Mouse (Mus musculus) liver (tissue): Measurements from ENCODE around the gene Map2.

ENCODE experiments used
- DNase-seq: peaks from one replicate; pipeline ENCODE4 v3.0.0-alpha.2; 2020; ENCODE audit warnings: mixed read lengths

Map2 gene

GRCm38 (mm10) chr1:66175041-66175665 is at the start of gene Map2:
Gene Map2 (plus strand): TSS chr1:66175273.
- DNase-seq: peak; percentile 68

GRCm38 (mm10) chr1:66133014-66133413 is 42.1 kb upstream of the Map2 start:
- no peak for DNase-seq

GRCm38 (mm10) chr1:66135324-66135723 is 39.7 kb upstream of the Map2 start:
- DNase-seq: no peak

GRCm38 (mm10) chr1:66140686-66141085 is 34.4 kb upstream of the Map2 start:
- no peak for DNase-seq

- no peak for DNase-seq
These were observed 29.9 kb upstream of the Map2 start for GRCm38 (mm10) chr1:66145180-66145579.

- no peak for DNase-seq
These were observed 26.1 kb upstream of the Map2 start for GRCm38 (mm10) chr1:66148825-66149514.

GRCm38 (mm10) chr1:66150806-66151205 is 24.3 kb upstream of the Map2 start:
- DNase-seq: no peak

- DNase-seq: no peak
These were observed 17.9 kb upstream of the Map2 start for GRCm38 (mm10) chr1:66157135-66157534.

- no peak for DNase-seq
These were observed 17.5 kb upstream of the Map2 start for GRCm38 (mm10) chr1:66157589-66157988.

- DNase-seq: no peak
These were observed 10.4 kb upstream of the Map2 start for GRCm38 (mm10) chr1:66164648-66165047.

GRCm38 (mm10) chr1:66168722-66169121 is 6.4 kb upstream of the Map2 start:
- DNase-seq: no peak

- no peak for DNase-seq
These were observed 2.9 kb upstream of the Map2 start for GRCm38 (mm10) chr1:66172127-66172526.

- no peak for DNase-seq
These were observed 1.4 kb upstream of the Map2 start for GRCm38 (mm10) chr1:66173630-66174029.

- no peak for DNase-seq
These were observed 1.2 kb downstream of the Map2 start for GRCm38 (mm10) chr1:66176012-66176837.

GRCm38 (mm10) chr1:66176838-66177105 is 1.7 kb downstream of the Map2 start:
- DNase-seq: no peak

- no peak for DNase-seq
These were observed 2.6 kb downstream of the Map2 start for GRCm38 (mm10) chr1:66177489-66178170.

GRCm38 (mm10) chr1:66187016-66187681 is 12.1 kb downstream of the Map2 start:
- no peak for DNase-seq

GRCm38 (mm10) chr1:66192401-66192800 is 17.3 kb downstream of the Map2 start:
- no peak for DNase-seq

GRCm38 (mm10) chr1:66192891-66193290 is 17.8 kb downstream of the Map2 start:
- no peak for DNase-seq

- no peak for DNase-seq
These were observed 20.1 kb downstream of the Map2 start for GRCm38 (mm10) chr1:66195040-66195726.

GRCm38 (mm10) chr1:66196240-66196639 is 21.2 kb downstream of the Map2 start:
- no peak for DNase-seq

GRCm38 (mm10) chr1:66196716-66197115 is 21.6 kb downstream of the Map2 start:
- no peak for DNase-seq
